Mouse (Mus musculus): Measurements from ENCODE around the gene Copz2.

DNA sequence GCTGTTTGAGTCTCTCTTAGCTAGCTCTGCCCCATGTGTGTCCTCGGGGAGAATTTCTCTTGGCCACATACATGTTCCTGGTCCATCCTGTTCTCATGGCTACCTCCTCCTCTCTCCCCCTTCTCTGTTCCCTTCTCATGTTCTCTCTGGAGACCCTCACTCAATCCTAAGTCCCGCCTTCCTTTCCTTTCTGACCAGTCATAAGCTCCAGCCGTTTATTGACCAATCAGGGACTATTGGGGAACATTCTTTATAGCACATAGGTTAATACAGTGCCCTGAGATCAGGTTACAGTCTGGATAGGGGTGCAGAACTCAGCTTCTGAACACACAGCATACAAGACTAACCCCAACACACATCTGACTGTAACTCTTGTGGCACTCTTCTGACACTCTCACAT, 2.4 kb upstream of the Copz2 start:
- TF ChIP-seq GATA1 (IDR thresholded peaks at IDR 0.05; ENCODE audit: low read length) (no peak), TAL1 (IDR thresholded peaks at IDR 0.05; ENCODE audit: low read length) (no peak)
